Comparison of ENCODE assay signal across 25 mouse cellular contexts in genomic region chr6:134969498-134969897, GRCm38 (mm10). TPM values are rescaled to one million over a fixed set of nuclear protein-coding genes. Genes with fewer than 3 reads are reported as not detected.
DNase-seq lines count a peak whose midpoint lies in the region; ATAC-seq lines count a peak whose summit lies in the region.
"Had no signal": no experiment of that assay in that cellular context is flagged by ENCODE, and none has a peak within 500 bp of the region (broad histone marks: within the 10 kb centered on the region; RNA-seq: fewer than 3 reads in every experiment).

No protein-coding gene starts in this region.

- no peaks in the 10 kb centered on the region for H3K36me3 ChIP-seq in midbrain, embryonic 11.5 days (ENCODE audit: control insufficient read depth, insufficient read depth, low read length)
- H3K36me3 ChIP-seq in kidney, embryonic 16.5 days (ENCODE audit: insufficient read depth, low read length) = no peaks in the 10 kb centered on the region
- H3K36me3 ChIP-seq: forebrain, embryonic 10.5 days; G1E; heart, embryonic 13.5 days had no signal

- no peaks in the 10 kb centered on the region for H3K27me3 ChIP-seq in midbrain, embryonic 11.5 days (ENCODE audit: control insufficient read depth, insufficient read depth, low read length)
- H3K27me3 ChIP-seq in kidney, embryonic 16.5 days (ENCODE audit: insufficient read depth, low read length) = no peaks in the 10 kb centered on the region
- H3K27me3 ChIP-seq: forebrain, embryonic 13.5 days; heart, embryonic 13.5 days had no signal

- no peak overlapping the region for H3K9ac ChIP-seq in midbrain, embryonic 11.5 days (ENCODE audit: low read length)
- no peak overlapping the region for H3K9ac ChIP-seq in kidney, embryonic 16.5 days (replicated peaks; ENCODE audit: low read length)
- H3K9ac ChIP-seq: forebrain, embryonic 13.5 days; forebrain, postnatal 0 days; heart, embryonic 13.5 days; hindbrain, embryonic 14.5 days had no signal

- peak; percentile 9 for DNase-seq in adrenal gland, adult 2 months
- DNase-seq in adrenal gland, postnatal 25 days = no peak
- DNase-seq in 416B (ENCODE audit: low read depth) = peak; percentile 44
- DNase-seq in R1 (ENCODE audit: low read depth, low spot score) = peak; percentile 63
- no peak for DNase-seq in midbrain, embryonic 11.5 days (ENCODE audit: low spot score, missing footprints)
- DNase-seq in heart, adult 11 months = no peak
- DNase-seq: adrenal gland, postnatal 14 days; cerebellum, adult 18-20 months; cerebellum, adult 9-10 months; cerebellum, postnatal 14 days; forebrain, postnatal 0 days; gastrocnemius, adult 2 months; gastrocnemius, postnatal 14 days; heart, adult 18-20 months; heart, postnatal 14 days; heart, postnatal 4 days had no signal

- no peak overlapping the region for H3K27ac ChIP-seq in midbrain, embryonic 11.5 days (ENCODE audit: low read depth, low read length)
- H3K27ac ChIP-seq in kidney, embryonic 16.5 days (ENCODE audit: low read length) = no peak overlapping the region
- H3K27ac ChIP-seq: forebrain, embryonic 10.5 days; forebrain, embryonic 13.5 days; gastrocnemius, adult 2 months; heart, embryonic 13.5 days; hindbrain, embryonic 14.5 days; hindbrain, postnatal 0 days had no signal

- no peaks in the 10 kb centered on the region for H3K4me1 ChIP-seq in midbrain, embryonic 11.5 days (ENCODE audit: control insufficient read depth, insufficient read depth, low read length)
- H3K4me1 ChIP-seq in kidney, embryonic 16.5 days (ENCODE audit: insufficient read depth, low read length) = peaks cover 7% of the 10 kb centered on the region; the same call in 1 of the 2 replicates
- H3K4me1 ChIP-seq: forebrain, embryonic 13.5 days; heart, embryonic 13.5 days had no signal

- no peak for ATAC-seq in midbrain, embryonic 11.5 days (ENCODE audit: low FRiP score)
- ATAC-seq in kidney, embryonic 16.5 days (ENCODE audit: low FRiP score, low TSS enrichment) = no peak
- ATAC-seq: forebrain, embryonic 13.5 days; forebrain, postnatal 0 days; hindbrain, postnatal 0 days; inflammation-experienced regulatory T-cells, adult 6 months; intestine, postnatal 0 days had no signal

- no peak overlapping the region for H3K4me3 ChIP-seq in midbrain, embryonic 11.5 days (ENCODE audit: low read depth, low read length)
- H3K4me3 ChIP-seq in kidney, embryonic 16.5 days (ENCODE audit: low read length) = no peak overlapping the region
- H3K4me3 ChIP-seq: forebrain, embryonic 10.5 days; forebrain, embryonic 13.5 days; gastrocnemius, adult 2 months; heart, embryonic 13.5 days had no signal

- no peak overlapping the region for H3K4me2 ChIP-seq in midbrain, embryonic 11.5 days
- no peak overlapping the region for H3K4me2 ChIP-seq in kidney, embryonic 16.5 days (replicated peaks; ENCODE audit: low read depth, low read length)
- H3K4me2 ChIP-seq: forebrain, embryonic 13.5 days; heart, embryonic 13.5 days; hindbrain, embryonic 14.5 days had no signal

- no peaks in the 10 kb centered on the region for H3K9me3 ChIP-seq in midbrain, embryonic 11.5 days (ENCODE audit: control insufficient read depth, low read length)
- H3K9me3 ChIP-seq in kidney, embryonic 16.5 days (ENCODE audit: low read length) = peaks cover 4% of the 10 kb centered on the region; the same call in 1 of the 2 replicates
- H3K9me3 ChIP-seq: forebrain, embryonic 13.5 days; heart, embryonic 13.5 days had no signal

- 94% methylated on average over 2 of the region's 2 CpGs for WGBS in midbrain, embryonic 11.5 days
- WGBS in kidney, embryonic 16.5 days = 95% methylated on average over 2 of the region's 2 CpGs

RNA-seq across cellular contexts. Expression of gene Apold1, which starts 12.0 kb away (rescaled TPM):
- total RNA-seq in adrenal gland, adult 2 months (2021) = 1 to 10 TPM; 3.9 to 4.7 TPM
- polyA plus RNA-seq in adrenal gland, adult 2 months (2012; rRNA removed) = 2.0 TPM in 2 replicates
- total RNA-seq in adrenal gland, postnatal 25 days (2021) = 3.6 and 4.8 TPM in 2 replicates
- 2.8 and 3.2 TPM in 2 replicates for polyA plus RNA-seq in midbrain, embryonic 11.5 days (2014; fragmentation: Nextera tagmentation; extraction: Ambion mirVana)
- 3.7 and 4.4 TPM in 2 replicates for polyA plus RNA-seq in kidney, embryonic 16.5 days (2015; fragmentation: Nextera tagmentation; extraction: Ambion mirVana)

RNA-seq across cellular contexts. Expression of gene Ddx47, which starts 41.9 kb away (rescaled TPM):
- total RNA-seq in adrenal gland, adult 2 months (2021) = 10 to 100 TPM; 57.9 to 61.4 TPM
- 21.7 and 23.0 TPM in 2 replicates for polyA plus RNA-seq in adrenal gland, adult 2 months (2012; rRNA removed)
- 62.2 and 75.9 TPM in 2 replicates for total RNA-seq in adrenal gland, postnatal 25 days (2021)
- 103 TPM in 2 replicates for polyA plus RNA-seq in midbrain, embryonic 11.5 days (2014; fragmentation: Nextera tagmentation; extraction: Ambion mirVana)
- polyA plus RNA-seq in kidney, embryonic 16.5 days (2015; fragmentation: Nextera tagmentation; extraction: Ambion mirVana) = 126 TPM in 2 replicates

RNA-seq across cellular contexts. Expression of gene Cdkn1b, which starts 49.3 kb away (rescaled TPM):
- 10 to 100 TPM; 41.5 to 42.2 TPM for total RNA-seq in adrenal gland, adult 2 months (2021)
- polyA plus RNA-seq in adrenal gland, adult 2 months (2012; rRNA removed) = 24.5 and 31.9 TPM in 2 replicates
- 52.2 and 89.9 TPM in 2 replicates for total RNA-seq in adrenal gland, postnatal 25 days (2021)
- 27.8 and 28.0 TPM in 2 replicates for polyA plus RNA-seq in midbrain, embryonic 11.5 days (2014; fragmentation: Nextera tagmentation; extraction: Ambion mirVana)
- polyA plus RNA-seq in kidney, embryonic 16.5 days (2015; fragmentation: Nextera tagmentation; extraction: Ambion mirVana) = 13.4 and 15.1 TPM in 2 replicates

Comparison
In these comparisons a context has a peak if more than half of its experiments do, and no peak if none do; other contexts are left out.
1. DNase-seq: peak in adrenal gland, adult 2 months (single experiment), 416B (single experiment) and R1 (single experiment); none in adrenal gland, postnatal 25 days (single experiment), midbrain, embryonic 11.5 days (single experiment) and heart, adult 11 months (single experiment).